Mouse (Mus musculus) CH12.LX (cell line): ENCODE results near the gene Kif26b. TPM values are rescaled to one million over a fixed set of nuclear protein-coding genes. Genes with fewer than 3 reads are reported as not detected.
A peak's percentile ranks its signal among the peaks of the same experiment; 100 is the strongest.

Source experiments
- DNase-seq: peaks from one replicate; pipeline ENCODE4 v3.0.0-alpha.2; 2013; ENCODE audit errors: extremely low read depth
- H3K27ac ChIP-seq: 2 replicates; pipeline ENCODE4 v1.5.1; 2012; ENCODE audit warnings: low read depth, mild to moderate bottlenecking, control low read depth, moderate library complexity; ENCODE audit not compliant: insufficient read depth
- H3K27me3 ChIP-seq: replicated peaks from 2 replicates; pipeline ENCODE3; 2012; ENCODE audit warnings: inconsistent platforms
- H3K36me3 ChIP-seq, 2 experiments: replicated peaks in 1 of 2; 2 replicates each; pipeline versions ENCODE3 to v1.6.1; 2012; ENCODE audit warnings: inconsistent platforms in 1 of 2, low read length in 1 of 2, mild to moderate bottlenecking in 1 of 2, mixed read lengths in 1 of 2, moderate library complexity in 1 of 2; ENCODE audit not compliant: control insufficient read depth in 1 of 2, insufficient read depth in 1 of 2
- H3K4me1 ChIP-seq, 2 experiments: 2 replicates each; pipeline ENCODE4 v1.6.1; 2012; ENCODE audit warnings: inconsistent platforms in 1 of 2, moderate library complexity in 1 of 2; ENCODE audit not compliant: insufficient read depth in 2 of 2, control insufficient read depth in 1 of 2
- H3K4me2 ChIP-seq: 2 replicates; pipeline ENCODE4 v1.6.1; 2012; ENCODE audit warnings: low read depth, mild to moderate bottlenecking, control low read depth; ENCODE audit not compliant: poor library complexity, insufficient read depth, severe bottlenecking
- H3K4me3 ChIP-seq, 3 experiments: fragments of 150-350 bp in 1 of 3; sonication (generic) in 1 of 3; replicated peaks in 1 of 3; 2 replicates each; pipeline versions ENCODE3 to v1.5.1; 2011 to 2012; ENCODE audit warnings: low read depth in 2 of 3, low read length in 2 of 3, mild to moderate bottlenecking in 2 of 3, moderate library complexity in 2 of 3, control low read depth in 1 of 3, improper control_type of control experiment in 1 of 3, inconsistent platforms in 1 of 3, mixed read lengths in 1 of 3; ENCODE audit not compliant: poor library complexity in 1 of 3
- H3K79me2 ChIP-seq: replicated peaks from 2 replicates; pipeline ENCODE4 v1.6.1; 2012; ENCODE audit warnings: mild to moderate bottlenecking, moderate library complexity; ENCODE audit not compliant: control insufficient read depth, poor library complexity, insufficient read depth, severe bottlenecking; ENCODE audit errors: extremely low read depth
- H3K9ac ChIP-seq: 2 replicates; pipeline ENCODE4 v1.6.1; 2012; ENCODE audit warnings: low read depth, mild to moderate bottlenecking, control low read depth, moderate library complexity; ENCODE audit not compliant: insufficient read depth
- H3K9me3 ChIP-seq: replicated peaks from 2 replicates; pipeline ENCODE3; 2012; ENCODE audit warnings: low read length, inconsistent platforms, mixed read lengths
- CHD1 ChIP-seq: IDR thresholded peaks from 2 replicates; pipeline ENCODE4 v1.6.1; 2012; ENCODE audit warnings: low read depth, low read length, improper control_type of control experiment, inconsistent platforms
- CTCF ChIP-seq, 2 experiments: IDR thresholded peaks in 1 of 2; conservative IDR thresholded peaks in 1 of 2; 2 replicates each; pipeline ENCODE4 v1.5.1; 2011 to 2012; ENCODE audit warnings: low read depth in 2 of 2, low read length in 2 of 2, improper control_type of control experiment in 1 of 2, inconsistent platforms in 1 of 2, mild to moderate bottlenecking in 1 of 2, moderate library complexity in 1 of 2
- EP300 ChIP-seq: IDR thresholded peaks from 2 replicates; pipeline ENCODE4 v1.6.1; 2011; ENCODE audit warnings: low read length, improper control_type of control experiment
- ETS1 ChIP-seq: conservative IDR thresholded peaks from 2 replicates; pipeline ENCODE4 v1.6.1; 2012; ENCODE audit warnings: low read depth, mild to moderate bottlenecking, inconsistent platforms, low read length, improper control_type of control experiment, moderate library complexity
- GABPA ChIP-seq: IDR thresholded peaks from 2 replicates; pipeline ENCODE4 v1.6.1; 2012; ENCODE audit warnings: low read depth, low read length, improper control_type of control experiment, inconsistent platforms; ENCODE audit not compliant: insufficient replicate concordance
- IRF4 ChIP-seq: IDR thresholded peaks from 2 replicates; pipeline ENCODE4 v1.6.1; 2014; ENCODE audit warnings: low read depth, mild to moderate bottlenecking, inconsistent platforms, low read length, improper control_type of control experiment
- JUND ChIP-seq: conservative IDR thresholded peaks from 2 replicates; pipeline ENCODE4 v1.6.1; 2011; ENCODE audit warnings: low read depth, low read length, improper control_type of control experiment
- KAT2A ChIP-seq: IDR thresholded peaks from 2 replicates; pipeline ENCODE4 v1.6.1; 2012; ENCODE audit warnings: low read length, improper control_type of control experiment, inconsistent platforms; ENCODE audit not compliant: insufficient replicate concordance
- MAFK ChIP-seq: IDR thresholded peaks from 2 replicates; pipeline ENCODE4 v1.6.1; 2011; ENCODE audit warnings: low read length, improper control_type of control experiment; ENCODE audit not compliant: insufficient replicate concordance
- MAX ChIP-seq: IDR thresholded peaks from 2 replicates; pipeline ENCODE4 v1.6.1; 2011; ENCODE audit warnings: low read length, improper control_type of control experiment
- MEF2A ChIP-seq: IDR thresholded peaks from 2 replicates; pipeline ENCODE4 v1.6.1; 2014; ENCODE audit warnings: low read depth, mild to moderate bottlenecking, inconsistent platforms, low read length, improper control_type of control experiment, borderline replicate concordance
- MXI1 ChIP-seq: IDR thresholded peaks from 2 replicates; pipeline ENCODE4 v1.6.1; 2011; ENCODE audit warnings: mild to moderate bottlenecking, low read depth, low read length, improper control_type of control experiment
- NELFE ChIP-seq: IDR thresholded peaks from 2 replicates; pipeline ENCODE4 v1.6.1; 2011; ENCODE audit warnings: low read depth, low read length, improper control_type of control experiment
- PAX5 ChIP-seq: IDR thresholded peaks from 2 replicates; pipeline ENCODE4 v1.6.1; 2012; ENCODE audit warnings: low read length, inconsistent platforms, mixed read lengths
- POLR2A ChIP-seq: IDR thresholded peaks from 2 replicates; pipeline ENCODE4 v1.6.1; 2011; ENCODE audit warnings: low read depth, mild to moderate bottlenecking, improper control_type of control experiment, low read length
- RCOR1 ChIP-seq: conservative IDR thresholded peaks from 2 replicates; pipeline ENCODE4 v1.6.1; 2012; ENCODE audit warnings: low read depth, mild to moderate bottlenecking, inconsistent platforms, low read length, improper control_type of control experiment
- SIN3A ChIP-seq: IDR thresholded peaks from 2 replicates; pipeline ENCODE4 v1.6.1; 2012; ENCODE audit warnings: low read length, improper control_type of control experiment, inconsistent platforms
- TCF12 ChIP-seq: IDR thresholded peaks from 2 replicates; pipeline ENCODE4 v1.6.1; 2014; ENCODE audit warnings: low read depth, mild to moderate bottlenecking, inconsistent platforms, low read length, improper control_type of control experiment
- USF2 ChIP-seq: conservative IDR thresholded peaks from 2 replicates; pipeline ENCODE4 v1.6.1; 2011; ENCODE audit warnings: low read depth, low read length, improper control_type of control experiment
- ZC3H11A ChIP-seq: IDR thresholded peaks from 2 replicates; pipeline ENCODE4 v1.6.1; 2012; ENCODE audit warnings: low read depth, mild to moderate bottlenecking, inconsistent platforms, low read length, improper control_type of control experiment
- ZKSCAN1 ChIP-seq: IDR thresholded peaks from 2 replicates; pipeline ENCODE4 v1.6.1; 2012; ENCODE audit warnings: low read depth, inconsistent platforms, low read length, improper control_type of control experiment, borderline replicate concordance
- ZMIZ1 ChIP-seq: IDR thresholded peaks from 2 replicates; pipeline ENCODE4 v1.6.1; 2012; ENCODE audit warnings: low read depth, mild to moderate bottlenecking, inconsistent platforms, low read length, improper control_type of control experiment
- ZNF384 ChIP-seq: IDR thresholded peaks from 2 replicates; pipeline ENCODE4 v1.6.1; 2012; ENCODE audit warnings: low read depth, low read length, improper control_type of control experiment, inconsistent platforms
- dilution Hi-C: fragments of 300-500 bp; cut with MboI; formaldehyde crosslinking; loops from 2 replicates; pipeline ENCODE4 v1.14.3; 2020; ENCODE audit warnings: low sequenced_read_pairs; ENCODE audit not compliant: extremely low pct_unique_long_range_greater_than_20kb, extremely low pct_ligation_motif_present
- in situ Hi-C: fragments of 300-500 bp; cut with MboI; formaldehyde crosslinking; loops from 3 replicates; pipeline ENCODE4 v1.14.3; 2019; ENCODE audit warnings: low sequenced_read_pairs, low pct_ligation_motif_present, low pct_unique_long_range_greater_than_20kb, mixed read lengths
- polyA plus RNA-seq: library from polyadenylated mRNA; unstranded; fragments of >175 nt; gene quantifications from 2 replicates; pipeline ENCODE4 v1.2.1, GENCODE M21; 2012; ENCODE audit warnings: low read depth; ENCODE audit not compliant: insufficient read length
- total RNA-seq, 2 experiments: library from RNA; depleted of rRNA; stranded (reverse); fragments of 300-350 nt in 1 of 2; fragments of >200 nt in 1 of 2; gene quantifications; 2 replicates each; pipeline ENCODE4 v1.2.3; 2012 to 2014

Gene Kif26b
- total and polyA plus RNA-seq, 3 experiments: 0.09 TPM; not detected in 2

GRCm38 (mm10) chr1:178590229-178591171 is 61.6 kb downstream of the Kif26b start:
- no peak for TF ChIP-seq PAX5
- TF ChIP-seq JUND: no peak
- TF ChIP-seq MXI1: no peak
- TF ChIP-seq RCOR1: no peak
- TF ChIP-seq USF2: no peak
- TF ChIP-seq ZNF384: no peak
- no peak for TF ChIP-seq TCF12
- TF ChIP-seq ZC3H11A: no peak
- no peak for TF ChIP-seq ZMIZ1
- TF ChIP-seq MEF2A: no peak
- TF ChIP-seq IRF4: no peak
- H3K9ac ChIP-seq: no peak overlapping the region
- peak; percentile 29 for DNase-seq
- H3K27me3 ChIP-seq: no peaks in the 10 kb centered on the region
- H3K79me2 ChIP-seq: no peaks in the 10 kb centered on the region
- peaks cover 2 to 4% of the 10 kb centered on the region in 2 experiments for H3K4me1 ChIP-seq
- H3K4me2 ChIP-seq: no peak overlapping the region
- H3K4me3 ChIP-seq: no peak overlapping the region
- no peaks in the 10 kb centered on the region for H3K9me3 ChIP-seq
- in situ Hi-C loops: no loop called here
- H3K27ac ChIP-seq: no peak overlapping the region
- dilution Hi-C loops: no loop called here
- H3K36me3 ChIP-seq: no peaks in the 10 kb centered on the region

GRCm38 (mm10) chr1:178597113-178597512 is 68.2 kb downstream of the Kif26b start:
- no peak overlapping the region for H3K4me2 ChIP-seq
- dilution Hi-C loops: no loop called here

More at GRCm38 (mm10) chr1:178597113-178597512, 68.2 kb downstream of the Kif26b start:
- Histone ChIP-seq H3K9me3 (no peaks in the 10 kb centered on the region), H3K4me1 (no peaks in the 10 kb centered on the region), H3K4me3 (no peak overlapping the region), H3K9ac (no peak overlapping the region), H3K79me2 (no peaks in the 10 kb centered on the region), H3K36me3 (no peaks in the 10 kb centered on the region), H3K27me3 (no peaks in the 10 kb centered on the region), H3K27ac (no peak overlapping the region)
- no peak for TF ChIP-seq POLR2A
- no peak for TF ChIP-seq EP300
- no peak for TF ChIP-seq MEF2A
- no peak for TF ChIP-seq MAX
- no peak for TF ChIP-seq TCF12
- no peak for TF ChIP-seq RCOR1
- TF ChIP-seq MAFK: no peak
- no peak for TF ChIP-seq SIN3A
- no peak for TF ChIP-seq CHD1
- TF ChIP-seq CTCF (conservative IDR thresholded peaks at IDR 0.05 in 1 of 2, IDR thresholded peaks at IDR 0.05 in 1 of 2; ENCODE audit: low read depth in 2 of 2, low read length in 2 of 2): no peak
- TF ChIP-seq ZKSCAN1: no peak
- no peak for TF ChIP-seq ETS1
- TF ChIP-seq NELFE: no peak
- TF ChIP-seq ZMIZ1: no peak
- TF ChIP-seq MXI1: no peak
- TF ChIP-seq KAT2A: no peak
- TF ChIP-seq GABPA: no peak
- no peak for DNase-seq
- in situ Hi-C loops: no loop called here
